Mouse (Mus musculus): Measurements from ENCODE around the gene Zcchc7.

GRCm38 (mm10) chr4:44967402-44967801 lies 211.7 kb downstream of the Zcchc7 start:
- TF ChIP-seq CTCF (IDR thresholded peaks at IDR 0.05; ENCODE audit: control insufficient read depth, insufficient read depth, low read length) (no peak), POLR2A (IDR thresholded peaks at IDR 0.05; ENCODE audit: borderline replicate concordance, control insufficient read depth, low read depth, low read length) (peak; percentile 28; the same call in 1 of the 2 replicates)

Data from bone marrow, adult 2 months (tissue).